Mouse (Mus musculus): Measurements from ENCODE around the gene Abhd17b. TPM values are rescaled to one million over a fixed set of nuclear protein-coding genes. Genes with fewer than 3 reads are reported as not detected.
A peak's percentile ranks its signal among the peaks of the same experiment; 100 is the strongest.

Abhd17b gene
- total and polyA plus RNA-seq, 3 experiments, result 19.3 to 62.1 (median 33.5) TPM

DNA sequence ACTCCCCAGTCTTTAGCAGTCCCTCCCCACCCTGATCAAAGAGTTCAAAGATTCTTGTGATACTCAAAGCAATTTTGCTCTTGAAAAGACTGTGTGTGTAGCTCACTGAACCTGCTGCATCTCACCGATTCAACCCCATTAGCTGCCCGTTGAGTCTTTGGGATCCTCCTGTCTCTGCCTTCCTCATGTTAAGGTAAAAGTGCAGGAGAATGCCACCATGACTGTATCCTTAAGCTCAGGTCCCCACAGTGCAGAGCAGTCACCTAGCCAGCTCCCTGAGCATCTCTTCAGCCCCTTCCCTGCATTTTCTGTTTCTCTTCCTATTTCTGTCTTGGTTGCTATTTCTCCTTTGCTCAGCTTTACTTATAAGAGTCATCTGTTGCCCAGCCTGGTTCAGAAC, 80.2 kb downstream of the Abhd17b start:
- TF ChIP-seq GABPA (IDR thresholded peaks at IDR 0.05; ENCODE audit: insufficient replicate concordance, low read depth, low read length) (no peak), JUND (conservative IDR thresholded peaks at IDR 0.05; ENCODE audit: low read depth, low read length) (no peak), IRF4 (IDR thresholded peaks at IDR 0.05; ENCODE audit: low read depth, low read length) (no peak), UBTF (IDR thresholded peaks at IDR 0.05; ENCODE audit: low read depth, low read length) (no peak), POLR2A (IDR thresholded peaks at IDR 0.05; ENCODE audit: low read depth, low read length) (no peak), CHD2 (IDR thresholded peaks at IDR 0.05; ENCODE audit: low read length) (no peak), USF1 (IDR thresholded peaks at IDR 0.05; ENCODE audit: low read depth, low read length) (no peak), ZKSCAN1 (IDR thresholded peaks at IDR 0.05; ENCODE audit: borderline replicate concordance, low read depth, low read length) (no peak), RCOR1 (conservative IDR thresholded peaks at IDR 0.05; ENCODE audit: low read depth, low read length) (no peak), PAX5 (IDR thresholded peaks at IDR 0.05; ENCODE audit: low read length) (no peak), TBP (conservative IDR thresholded peaks at IDR 0.05; ENCODE audit: low read depth, low read length) (no peak), SMC3 (IDR thresholded peaks at IDR 0.05; ENCODE audit: low read depth, low read length) (no peak), MAX (IDR thresholded peaks at IDR 0.05; ENCODE audit: low read length) (no peak), ETS1 (conservative IDR thresholded peaks at IDR 0.05; ENCODE audit: low read depth, low read length) (no peak), CHD1 (IDR thresholded peaks at IDR 0.05; ENCODE audit: low read depth, low read length) (no peak), ZNF384 (IDR thresholded peaks at IDR 0.05; ENCODE audit: low read depth, low read length) (no peak), ELF1 (IDR thresholded peaks at IDR 0.05; ENCODE audit: low read depth, low read length) (no peak), MYC (IDR thresholded peaks at IDR 0.05; ENCODE audit: low read depth, low read length) (no peak), BHLHE40 (IDR thresholded peaks at IDR 0.05; ENCODE audit: low read depth, low read length) (no peak)
- no peak for DNase-seq (ENCODE audit: extremely low read depth)
- no peaks in the 10 kb centered on the region for H3K9me3 ChIP-seq (replicated peaks; ENCODE audit: low read length)
- no peaks in the 10 kb centered on the region for H3K36me3 ChIP-seq (replicated peaks in 1 of 2; ENCODE audit: control insufficient read depth in 1 of 2, insufficient read depth in 1 of 2, low read length in 1 of 2)
- H3K9ac ChIP-seq (ENCODE audit: insufficient read depth, low read depth), result no peak overlapping the region
- H3K27ac ChIP-seq (ENCODE audit: insufficient read depth, low read depth), result no peak overlapping the region
- no peaks in the 10 kb centered on the region for H3K27me3 ChIP-seq (replicated peaks)
- H3K4me1 ChIP-seq (ENCODE audit: control insufficient read depth in 1 of 2, insufficient read depth in 2 of 2), result peaks cover 7 to 15% of the 10 kb centered on the region in 2 experiments; a peak in 2 of 4 replicates
- H3K4me2 ChIP-seq (ENCODE audit: insufficient read depth, low read depth, poor library complexity, severe bottlenecking), result no peak overlapping the region
- dilution Hi-C loops (cut with MboI; ENCODE audit: extremely low pct_ligation_motif_present, extremely low pct_unique_long_range_greater_than_20kb, low sequenced_read_pairs), result no loop called here
- no peaks in the 10 kb centered on the region for H3K79me2 ChIP-seq (replicated peaks; ENCODE audit: control insufficient read depth, extremely low read depth, insufficient read depth, poor library complexity, severe bottlenecking)
- H3K4me3 ChIP-seq (replicated peaks in 1 of 3; ENCODE audit: low read depth in 2 of 3, low read length in 2 of 3, poor library complexity in 1 of 3), result no peak overlapping the region
- in situ Hi-C loops (cut with MboI; ENCODE audit: low pct_ligation_motif_present, low pct_unique_long_range_greater_than_20kb, low sequenced_read_pairs), result loop anchor here (25.0 kb wide), 1 partner anchor 696 kb away; no protein-coding TSS in a partner anchor

DNA sequence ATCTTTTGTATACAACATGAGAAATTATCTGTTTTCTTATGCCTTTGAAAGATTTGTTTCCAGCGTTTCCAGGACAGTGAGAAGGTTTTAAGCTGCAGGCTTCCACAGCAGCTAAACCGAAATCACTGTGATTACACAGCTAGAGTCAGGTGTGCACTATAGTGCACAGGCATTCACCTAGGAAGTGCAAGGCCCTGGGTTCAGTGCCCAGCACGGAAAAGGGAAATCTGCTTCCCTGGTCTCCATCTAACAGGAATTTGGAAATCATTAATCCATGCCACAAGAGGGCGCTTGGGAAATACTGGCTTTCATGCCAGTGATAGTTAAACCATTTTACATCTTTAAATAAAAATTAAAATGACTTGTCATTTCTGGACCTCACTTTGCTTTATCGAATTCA, 81.1 kb downstream of the Abhd17b start:
- dilution Hi-C loops (cut with MboI; ENCODE audit: extremely low pct_ligation_motif_present, extremely low pct_unique_long_range_greater_than_20kb, low sequenced_read_pairs) (no loop called here), in situ Hi-C loops (cut with MboI; ENCODE audit: low pct_ligation_motif_present, low pct_unique_long_range_greater_than_20kb, low sequenced_read_pairs) (loop anchor here (25.0 kb wide), 1 partner anchor 697 kb away; no protein-coding TSS in a partner anchor)
- no peaks in the 10 kb centered on the region for H3K36me3 ChIP-seq (replicated peaks in 1 of 2; ENCODE audit: control insufficient read depth in 1 of 2, insufficient read depth in 1 of 2, low read length in 1 of 2)

More for the DNA sequence above, 81.1 kb downstream of the Abhd17b start:
- H3K4me3 ChIP-seq (replicated peaks in 1 of 3; ENCODE audit: low read depth in 2 of 3, low read length in 2 of 3, poor library complexity in 1 of 3), result no peak overlapping the region
- peaks cover 6 to 11% of the 10 kb centered on the region in 2 experiments; a peak in 2 of 4 replicates for H3K4me1 ChIP-seq (ENCODE audit: control insufficient read depth in 1 of 2, insufficient read depth in 2 of 2)
- H3K79me2 ChIP-seq (replicated peaks; ENCODE audit: control insufficient read depth, extremely low read depth, insufficient read depth, poor library complexity, severe bottlenecking), result no peaks in the 10 kb centered on the region
- no peak overlapping the region for H3K9ac ChIP-seq (ENCODE audit: insufficient read depth, low read depth)
- H3K27ac ChIP-seq (ENCODE audit: insufficient read depth, low read depth), result no peak overlapping the region
- no peaks in the 10 kb centered on the region for H3K9me3 ChIP-seq (replicated peaks; ENCODE audit: low read length)
- H3K27me3 ChIP-seq (replicated peaks), result no peaks in the 10 kb centered on the region
- TF ChIP-seq CTCF (conservative IDR thresholded peaks at IDR 0.05 in 1 of 2, IDR thresholded peaks at IDR 0.05 in 1 of 2; ENCODE audit: low read depth in 2 of 2, low read length in 2 of 2), result peak in 1 of 2 experiments; percentile 42; a peak in 2 of 4 replicates
- no peak for TF ChIP-seq MYC (IDR thresholded peaks at IDR 0.05; ENCODE audit: low read depth, low read length)
- no peak for TF ChIP-seq KAT2A (IDR thresholded peaks at IDR 0.05; ENCODE audit: insufficient replicate concordance, low read length)
- no peak for TF ChIP-seq POLR2AphosphoS2 (IDR thresholded peaks at IDR 0.05; ENCODE audit: low read depth, low read length)
- TF ChIP-seq USF1 (IDR thresholded peaks at IDR 0.05; ENCODE audit: low read depth, low read length), result no peak
- TF ChIP-seq ZKSCAN1 (IDR thresholded peaks at IDR 0.05; ENCODE audit: borderline replicate concordance, low read depth, low read length), result no peak
- TF ChIP-seq MAX (IDR thresholded peaks at IDR 0.05; ENCODE audit: low read length), result no peak
- TF ChIP-seq ELF1 (IDR thresholded peaks at IDR 0.05; ENCODE audit: low read depth, low read length), result no peak
- TF ChIP-seq TCF12 (IDR thresholded peaks at IDR 0.05; ENCODE audit: low read depth, low read length), result no peak
- TF ChIP-seq SMC3 (IDR thresholded peaks at IDR 0.05; ENCODE audit: low read depth, low read length), result peak; percentile 3; the same call in 1 of the 2 replicates
- no peak for TF ChIP-seq ZC3H11A (IDR thresholded peaks at IDR 0.05; ENCODE audit: low read depth, low read length)
- TF ChIP-seq POLR2A (IDR thresholded peaks at IDR 0.05; ENCODE audit: low read depth, low read length), result no peak
- DNase-seq (ENCODE audit: extremely low read depth), result no peak
- no peak overlapping the region for H3K4me2 ChIP-seq (ENCODE audit: insufficient read depth, low read depth, poor library complexity, severe bottlenecking)
